Mouse (Mus musculus): ENCODE data around the gene Sidt1. TPM values are rescaled to one million over a fixed set of nuclear protein-coding genes. Genes with fewer than 3 reads are reported as not detected.
"Not testable (repeated sequence)": the region's sequence is repeated elsewhere in the genome, so short reads cannot be mapped to it uniquely, and the experiment has no call there.

Sidt1 gene
- total RNA-seq, 2 experiments from 2014 or later = 0.08 to 0.11 TPM

DNA sequence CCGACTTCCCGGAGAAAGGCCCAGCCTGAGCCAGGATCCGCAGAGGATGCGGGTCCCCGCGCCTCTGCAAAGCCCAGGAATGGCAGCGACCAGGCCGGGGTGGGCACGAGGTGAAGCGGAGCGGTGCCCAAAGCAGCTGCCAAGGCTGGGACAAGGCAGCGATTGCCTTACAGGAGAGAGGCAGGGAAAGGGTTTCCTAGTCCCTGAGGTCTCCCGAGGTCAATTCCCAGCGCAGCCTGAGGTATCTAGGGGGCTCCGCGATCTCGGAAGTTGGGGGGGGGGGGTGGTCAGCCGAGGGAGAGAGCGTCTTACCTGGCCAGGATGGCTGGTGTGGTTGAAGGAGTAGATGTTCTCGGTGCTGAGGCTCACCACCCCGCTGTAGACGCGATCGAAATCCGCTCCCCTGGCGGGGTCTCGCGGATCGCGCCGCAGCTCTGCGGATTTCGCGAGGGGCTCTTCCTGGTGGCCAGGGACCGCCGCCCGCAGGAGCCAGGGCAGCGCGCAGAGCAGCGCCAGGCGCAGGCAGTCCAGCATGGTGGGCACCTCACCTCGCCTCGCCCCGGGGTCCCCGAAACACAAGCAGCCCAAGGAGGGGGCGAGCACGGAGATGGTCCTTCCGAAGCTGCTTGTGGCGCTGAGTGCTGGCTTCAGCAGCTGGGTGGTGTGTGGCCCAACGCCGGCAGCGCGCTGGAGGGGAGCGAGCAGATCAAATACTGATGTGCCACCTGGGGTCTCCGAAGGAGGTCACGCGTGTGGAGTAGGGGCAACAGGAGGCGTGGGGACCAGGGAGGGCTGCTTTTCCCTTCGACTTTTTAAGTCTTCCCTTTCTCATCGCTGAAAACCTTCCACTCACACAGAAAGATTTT lies 768 bp downstream of the Sidt1 start:
- no peak for TF ChIP-seq CTCF (IDR thresholded peaks at IDR 0.05)
- peak; percentile 24 for DNase-seq
- Histone ChIP-seq H3K4me3 (peak overlapping the region; percentile 74), H3K27ac (peak overlapping the region; percentile 20; the same call in 1 of the 2 replicates)
- intact Hi-C loops (cut with DNase I) = no loop called here

- Histone ChIP-seq H3K4me3 (peak overlapping the region; percentile 74), H3K27ac (no peak overlapping the region)
- TF ChIP-seq CTCF (IDR thresholded peaks at IDR 0.05) = no peak
- intact Hi-C loops (cut with DNase I) = no loop called here
- no peak for DNase-seq
Measured at GRCm38 (mm10) chr16:44331671-44331994, 1.4 kb downstream of the Sidt1 start.

DNA sequence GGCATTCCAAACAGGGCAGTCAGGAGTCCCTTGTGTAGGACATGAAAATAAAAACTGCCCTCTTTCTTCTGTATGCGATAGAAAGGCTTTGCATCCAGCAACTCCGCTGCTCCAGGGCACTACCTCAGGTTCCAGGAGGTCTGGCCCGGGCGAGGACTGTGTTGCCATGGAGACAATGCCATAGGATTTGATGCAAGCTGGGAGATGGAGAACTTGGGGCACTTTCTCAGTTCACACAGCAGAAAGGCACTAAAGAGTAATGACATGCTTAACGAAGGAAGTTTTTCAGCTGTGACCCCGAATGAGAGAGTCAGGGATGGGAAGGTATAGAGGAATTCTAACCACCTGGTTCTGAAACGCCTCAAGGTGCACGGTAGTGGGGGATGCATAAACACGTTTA lies 1.8 kb downstream of the Sidt1 start:
- intact Hi-C loops (cut with DNase I) = no loop called here
- no peak for DNase-seq
- TF ChIP-seq CTCF (IDR thresholded peaks at IDR 0.05) = no peak
- Histone ChIP-seq H3K27ac (no peak overlapping the region), H3K4me3 (no peak overlapping the region)

GRCm38 (mm10) chr16:44330657-44331056 lies 2.3 kb downstream of the Sidt1 start:
- intact Hi-C loops (cut with DNase I) = no loop called here
- TF ChIP-seq CTCF (IDR thresholded peaks at IDR 0.05) = no peak
- Histone ChIP-seq H3K4me3 (no peak overlapping the region), H3K27ac (no peak overlapping the region)
- DNase-seq = no peak

DNA sequence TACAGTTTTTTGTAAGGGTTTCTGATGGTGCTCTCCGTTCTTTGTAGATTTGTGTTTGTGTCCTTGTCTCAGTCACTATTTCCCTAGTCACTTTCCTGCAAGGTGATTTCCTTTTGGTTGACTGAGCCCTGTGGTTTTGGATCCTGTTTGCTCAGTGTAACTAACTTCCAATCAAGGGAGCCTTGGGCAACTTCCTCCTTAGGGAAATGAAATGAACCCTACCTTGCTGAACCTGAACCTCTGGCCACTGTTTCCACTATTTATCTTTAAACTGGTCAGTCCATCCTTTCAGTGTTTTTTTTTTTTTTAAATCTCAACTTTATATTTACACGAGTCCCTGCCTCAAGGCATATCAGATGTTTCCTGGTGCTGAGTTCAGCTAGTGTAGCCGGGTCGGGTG lies 4.4 kb downstream of the Sidt1 start:
- intact Hi-C loops (cut with DNase I) = no loop called here
- no peak for TF ChIP-seq CTCF (IDR thresholded peaks at IDR 0.05)
- H3K27ac ChIP-seq = no peak overlapping the region
- no peak for DNase-seq
- no peak overlapping the region for H3K4me3 ChIP-seq

DNA sequence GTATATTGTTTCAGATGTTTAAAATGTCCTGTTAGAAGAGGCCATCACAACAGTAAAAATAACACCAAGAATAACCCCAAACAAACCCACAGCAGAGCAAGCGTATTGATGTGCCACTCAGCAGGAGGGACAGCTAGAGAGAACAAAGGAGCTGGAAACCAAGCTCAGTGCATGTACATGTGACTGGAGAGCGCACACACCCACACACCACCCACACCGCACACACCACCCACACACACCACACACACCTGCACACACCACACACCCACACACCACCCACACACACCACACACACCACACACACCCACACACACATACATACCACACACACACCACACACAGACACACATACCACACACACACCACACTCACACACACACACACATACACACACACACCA lies 12.8 kb downstream of the Sidt1 start:
- intact Hi-C loops (cut with DNase I) = no loop called here
- Histone ChIP-seq H3K4me3 (no peak overlapping the region), H3K27ac (no peak overlapping the region)
- DNase-seq = no peak
- TF ChIP-seq CTCF (IDR thresholded peaks at IDR 0.05) = no peak

GRCm38 (mm10) chr16:44316350-44316749 lies 16.6 kb downstream of the Sidt1 start:
- TF ChIP-seq CTCF (IDR thresholded peaks at IDR 0.05) = no peak
- intact Hi-C loops (cut with DNase I) = no loop called here
- Histone ChIP-seq H3K27ac (no peak overlapping the region), H3K4me3 (no peak overlapping the region)
- no peak for DNase-seq

DNA sequence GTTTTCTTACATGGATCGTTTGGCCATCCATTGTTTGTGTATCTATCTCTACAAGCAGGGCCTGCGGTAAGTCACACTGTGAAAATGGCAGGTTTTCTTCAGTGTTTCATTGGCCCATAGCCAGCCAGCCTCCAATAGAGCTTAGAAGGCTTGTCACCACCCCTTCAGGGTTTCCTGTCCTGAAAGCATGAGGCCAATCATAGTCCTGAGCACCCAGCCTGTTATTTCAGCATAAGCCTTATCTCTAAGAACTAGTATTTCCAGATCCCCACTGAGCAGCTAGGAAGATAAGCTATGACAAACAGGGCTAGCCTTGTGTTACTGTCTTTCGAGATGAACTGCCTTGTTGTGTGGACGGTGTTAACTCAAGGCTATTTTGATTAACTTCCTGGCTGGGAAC lies 19.6 kb downstream of the Sidt1 start:
- DNase-seq = no peak
- H3K27ac ChIP-seq = no peak overlapping the region
- intact Hi-C loops (cut with DNase I) = no loop called here
- no peak for TF ChIP-seq CTCF (IDR thresholded peaks at IDR 0.05)
- no peak overlapping the region for H3K4me3 ChIP-seq

DNA sequence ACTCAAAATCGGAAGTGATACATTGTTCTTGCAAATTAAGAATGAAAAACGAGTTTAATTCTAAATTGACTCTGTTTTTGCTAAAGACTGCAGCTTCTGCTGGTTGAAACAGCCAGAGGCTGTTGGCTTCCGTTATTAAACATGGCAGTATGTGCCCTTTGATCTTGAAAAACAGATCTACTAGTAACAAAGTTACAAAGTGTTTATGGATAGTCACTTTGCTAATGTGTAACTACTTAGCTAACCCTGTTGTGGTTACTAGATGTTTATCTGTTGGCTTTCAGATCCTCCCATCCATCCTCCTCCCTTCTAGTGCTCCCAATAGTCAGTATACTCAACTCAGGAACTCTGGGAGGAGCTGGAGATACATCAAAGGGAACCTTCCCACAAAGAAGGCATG lies 27.4 kb downstream of the Sidt1 start:
- TF ChIP-seq CTCF (IDR thresholded peaks at IDR 0.05) = no peak
- no peak for DNase-seq
- no peak overlapping the region for H3K27ac ChIP-seq
- H3K4me3 ChIP-seq = no peak overlapping the region
- intact Hi-C loops (cut with DNase I) = no loop called here

DNA sequence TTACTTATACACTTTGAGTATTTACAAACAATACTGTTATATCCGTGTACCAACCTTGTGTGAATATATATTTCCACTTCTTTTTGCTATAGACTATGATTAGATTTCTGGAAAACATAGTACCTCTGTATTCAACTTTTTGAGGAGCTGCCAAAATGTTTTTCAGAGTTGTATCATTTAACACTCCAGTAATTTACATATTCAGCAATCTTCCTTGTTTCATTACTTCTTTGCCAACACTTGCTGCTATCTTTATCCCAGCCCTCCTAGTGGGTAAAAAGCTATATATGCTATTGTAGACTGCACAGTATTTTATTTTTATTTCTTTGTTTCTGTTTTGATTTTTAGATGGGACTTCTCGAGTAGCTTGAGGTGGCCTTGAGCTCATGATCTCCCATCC lies 29.2 kb downstream of the Sidt1 start:
- no peak for TF ChIP-seq CTCF (IDR thresholded peaks at IDR 0.05)
- Histone ChIP-seq H3K27ac (no peak overlapping the region), H3K4me3 (no peak overlapping the region)
- intact Hi-C loops (cut with DNase I) = no loop called here
- no peak for DNase-seq

- Histone ChIP-seq H3K4me3 (no peak overlapping the region), H3K27ac (no peak overlapping the region)
- DNase-seq = no peak
- no peak for TF ChIP-seq CTCF (IDR thresholded peaks at IDR 0.05)
- intact Hi-C loops (cut with DNase I) = no loop called here
Measured at GRCm38 (mm10) chr16:44302126-44302892, 30.7 kb downstream of the Sidt1 start.

GRCm38 (mm10) chr16:44299438-44300093 lies 33.4 kb downstream of the Sidt1 start:
- TF ChIP-seq CTCF (IDR thresholded peaks at IDR 0.05) = peak; percentile 61
- no peak for DNase-seq
- no peak overlapping the region for H3K27ac ChIP-seq
- intact Hi-C loops (cut with DNase I) = loop anchor here (2.0 kb wide), 1 partner anchor 63 kb away; no protein-coding TSS in a partner anchor
- H3K4me3 ChIP-seq = no peak overlapping the region

DNA sequence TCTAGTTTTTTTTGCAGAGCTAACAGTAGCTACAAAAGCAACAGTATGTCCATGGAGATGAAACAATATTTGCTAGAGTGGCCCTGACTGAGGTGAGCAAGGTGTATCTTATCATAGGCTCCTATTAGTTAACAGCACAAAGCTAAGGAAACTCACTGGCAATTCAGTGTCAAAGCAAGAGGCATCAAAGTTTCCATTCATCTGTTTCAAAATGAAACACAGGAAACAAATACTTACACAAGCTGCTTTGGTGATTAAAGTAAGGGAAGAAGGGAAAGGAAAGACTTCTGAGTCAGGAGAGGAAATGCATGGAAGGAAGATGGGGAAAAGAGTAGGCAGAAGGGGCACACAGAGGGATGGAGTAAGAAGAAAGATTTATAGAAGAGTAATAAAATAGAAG lies 39.0 kb downstream of the Sidt1 start:
- intact Hi-C loops (cut with DNase I) = no loop called here
- no peak for TF ChIP-seq CTCF (IDR thresholded peaks at IDR 0.05)
- DNase-seq = no peak
- Histone ChIP-seq H3K4me3 (no peak overlapping the region), H3K27ac (no peak overlapping the region)

DNA sequence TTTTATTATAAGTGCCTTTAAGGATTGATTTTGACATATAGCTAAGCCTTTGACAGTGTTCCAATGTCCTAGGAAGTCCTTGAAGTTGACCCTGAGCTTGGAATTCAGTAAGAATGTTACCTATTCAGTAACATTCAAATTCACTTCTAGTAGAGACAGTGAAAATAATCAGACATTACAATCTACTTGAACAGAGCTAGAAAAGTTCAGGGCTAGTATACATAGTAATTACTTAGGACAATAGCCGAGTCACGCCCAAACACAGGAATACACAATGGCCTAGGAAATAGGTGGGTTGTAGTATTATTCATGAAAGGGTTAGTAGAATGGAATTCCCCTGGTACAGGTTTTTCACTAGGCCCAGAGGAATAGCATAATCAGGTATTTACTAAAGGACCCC lies 40.3 kb downstream of the Sidt1 start:
- DNase-seq; H3K4me3 ChIP-seq; intact Hi-C loops (cut with DNase I); H3K27ac ChIP-seq: not testable (repeated sequence)
